In the genomic region with DNA sequence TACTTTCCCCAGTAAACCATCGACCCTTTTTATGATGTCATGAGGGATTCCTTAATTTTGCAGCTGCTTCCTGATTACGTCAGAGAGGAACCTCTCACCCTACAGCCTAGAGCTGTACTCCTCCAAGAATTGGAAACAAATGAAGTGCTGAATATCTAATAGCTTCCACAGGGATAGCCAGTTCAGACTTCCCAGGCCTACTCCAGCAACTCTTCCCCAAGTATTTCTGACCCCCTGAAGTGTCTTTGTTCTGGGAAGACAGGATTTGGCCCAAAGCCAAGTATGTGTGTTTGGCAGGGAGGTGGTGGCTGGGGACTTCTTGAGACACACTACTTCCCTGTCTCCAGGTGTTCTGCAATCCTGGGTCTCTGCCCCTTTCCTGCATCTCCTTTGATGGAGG, we compare ENCODE assay signal across 13 mouse cellular contexts.
DNase-seq lines count a peak whose midpoint lies in the region; ATAC-seq and TF ChIP-seq lines count a peak whose summit lies in the region.
"Had no signal": no experiment of that assay in that cellular context is flagged by ENCODE, and none has a peak within 500 bp of the region (broad histone marks: within the 10 kb centered on the region; RNA-seq: fewer than 3 reads in every experiment).

No protein-coding gene starts in this region.

- no peak overlapping the region for H3K4me2 ChIP-seq in lung, postnatal 0 days (replicated peaks; ENCODE audit: low read depth, low read length)
- no peak overlapping the region for H3K4me2 ChIP-seq in embryonic facial prominence, embryonic 14.5 days (ENCODE audit: low read depth, low read length)

- peaks cover 32% of the 10 kb centered on the region for H3K36me3 ChIP-seq in heart, adult 2 months (ENCODE audit: control insufficient read depth, insufficient read depth, low read length)
- H3K36me3 ChIP-seq in lung, postnatal 0 days (ENCODE audit: insufficient read depth, low read length), result no peaks in the 10 kb centered on the region
- H3K36me3 ChIP-seq in embryonic facial prominence, embryonic 14.5 days (ENCODE audit: control insufficient read depth, insufficient read depth, low read length), result no peaks in the 10 kb centered on the region
- H3K36me3 ChIP-seq in hindbrain, embryonic 10.5 days, result 0 out of 2 replicates have a peak, but pooled peaks cover 3% of the 10 kb centered on the region

- no peaks in the 10 kb centered on the region for H3K27me3 ChIP-seq in heart, adult 2 months (ENCODE audit: control insufficient read depth, insufficient read depth, low read length)
- no peaks in the 10 kb centered on the region for H3K27me3 ChIP-seq in lung, postnatal 0 days (replicated peaks; ENCODE audit: insufficient read depth, low read length)
- H3K27me3 ChIP-seq in embryonic facial prominence, embryonic 14.5 days (replicated peaks; ENCODE audit: control insufficient read depth, insufficient read depth, low read length), result no peaks in the 10 kb centered on the region
- no peaks in the 10 kb centered on the region for H3K27me3 ChIP-seq in hindbrain, embryonic 10.5 days (ENCODE audit: insufficient read depth, poor library complexity, severe bottlenecking)

- H3K79me2 ChIP-seq in heart, adult 2 months (replicated peaks; ENCODE audit: control insufficient read depth, insufficient read depth, low read length), result no peaks in the 10 kb centered on the region

- H3K4me1 ChIP-seq in heart, adult 2 months (ENCODE audit: control insufficient read depth, insufficient read depth, low read length), result peaks cover 13% of the 10 kb centered on the region
- H3K4me1 ChIP-seq in lung, postnatal 0 days (ENCODE audit: insufficient read depth, low read depth, low read length), result peaks cover 11% of the 10 kb centered on the region; the same call in 1 of the 2 replicates
- H3K4me1 ChIP-seq in embryonic facial prominence, embryonic 14.5 days (ENCODE audit: control insufficient read depth, insufficient read depth, low read length), result peaks cover 6% of the 10 kb centered on the region
- peaks cover 4% of the 10 kb centered on the region; the same call in 1 of the 2 replicates for H3K4me1 ChIP-seq in hindbrain, embryonic 10.5 days (replicated peaks)

- WGBS in heart, adult 2 months, result 38% methylated on average over 2 of the region's 2 CpGs
- WGBS in lung, postnatal 0 days, result 22% methylated on average over 2 of the region's 2 CpGs
- 36% methylated on average over 2 of the region's 2 CpGs for WGBS in embryonic facial prominence, embryonic 14.5 days
- 78% methylated on average over 2 of the region's 2 CpGs for WGBS in hindbrain, embryonic 10.5 days

- TF ChIP-seq CTCF in heart, adult 2 months (IDR thresholded peaks at IDR 0.05), result no peak
- no peak for TF ChIP-seq CTCF in lung, postnatal 0 days (IDR thresholded peaks at IDR 0.05)

- H3K9ac ChIP-seq in heart, adult 2 months (ENCODE audit: low read depth, low read length), result no peak overlapping the region
- H3K9ac ChIP-seq in lung, postnatal 0 days (replicated peaks; ENCODE audit: low read depth), result no peak overlapping the region
- no peak overlapping the region for H3K9ac ChIP-seq in embryonic facial prominence, embryonic 14.5 days (ENCODE audit: low read depth, low read length)

- TF ChIP-seq EP300 in heart, adult 2 months (IDR thresholded peaks at IDR 0.05; ENCODE audit: insufficient read depth, low read depth, low read length), result no peak
- no peak for TF ChIP-seq EP300 in lung, postnatal 0 days (IDR thresholded peaks at IDR 0.05)

- H3K9me3 ChIP-seq in lung, postnatal 0 days (ENCODE audit: low read length), result no peaks in the 10 kb centered on the region
- H3K9me3 ChIP-seq in embryonic facial prominence, embryonic 14.5 days (ENCODE audit: control insufficient read depth, low read length), result no peaks in the 10 kb centered on the region
- no peaks in the 10 kb centered on the region for H3K9me3 ChIP-seq in hindbrain, embryonic 10.5 days

- H3K4me3 ChIP-seq in heart, adult 2 months, result no peak overlapping the region
- H3K4me3 ChIP-seq in lung, postnatal 0 days (ENCODE audit: low read depth, low read length), result no peak overlapping the region
- H3K4me3 ChIP-seq in embryonic facial prominence, embryonic 14.5 days (ENCODE audit: low read depth, low read length), result no peak overlapping the region
- no peak overlapping the region for H3K4me3 ChIP-seq in hindbrain, embryonic 10.5 days

- peak overlapping the region; percentile 52 for H3K27ac ChIP-seq in heart, adult 2 months
- H3K27ac ChIP-seq in lung, postnatal 0 days (ENCODE audit: low read length), result no peak overlapping the region
- H3K27ac ChIP-seq in embryonic facial prominence, embryonic 14.5 days (replicated peaks; ENCODE audit: low read depth, low read length), result no peak overlapping the region
- H3K27ac ChIP-seq in hindbrain, embryonic 10.5 days, result no peak overlapping the region
- H3K27ac ChIP-seq: macrophage had no signal

- DNase-seq in heart, adult 2 months, result no peak
- DNase-seq in heart, adult 18-20 months, result no peak
- peak; percentile 64 for DNase-seq in lung, postnatal 0 days (ENCODE audit: low spot score)
- no peak for DNase-seq in lung, adult 18-20 months
- peak; percentile 63 for DNase-seq in embryonic facial prominence, embryonic 14.5 days (ENCODE audit: low spot score)
- peak; percentile 32 for DNase-seq in retina, embryonic 14.5 days (ENCODE audit: low spot score)
- no peak for DNase-seq in natural killer cell, adult 2 months (ENCODE audit: low spot score in 2 of 2)
- DNase-seq in hindbrain, embryonic 10.5 days (ENCODE audit: low spot score), result no peak
- DNase-seq: adrenal gland, adult 2 months; cerebellum, postnatal 25 days; kidney, postnatal 14 days; thymus, postnatal 14 days had no signal

- intact Hi-C loops in heart, adult 2 months (cut with DNase I), result loop anchor here (5.0 kb wide), 1 partner anchor 39 kb away; no protein-coding TSS in a partner anchor

- ATAC-seq in lung, postnatal 0 days, result peak; percentile 57
- ATAC-seq in embryonic facial prominence, embryonic 14.5 days (ENCODE audit: low read depth), result peak; percentile 86

- TF ChIP-seq POLR2A in heart, adult 2 months (IDR thresholded peaks at IDR 0.05; ENCODE audit: insufficient read depth, low read depth, low read length), result no peak

Comparison
In these comparisons a context has a peak if more than half of its experiments do, and no peak if none do; other contexts are left out.
1. DNase-seq: peak in lung, postnatal 0 days (single experiment), embryonic facial prominence, embryonic 14.5 days (single experiment) and retina, embryonic 14.5 days (single experiment); none in heart, adult 2 months (0 of 2), heart, adult 18-20 months (0 of 2), lung, adult 18-20 months (0 of 2), natural killer cell, adult 2 months (0 of 2) and hindbrain, embryonic 10.5 days (single experiment).